Mouse (Mus musculus) Muller cell, postnatal 12 days (primary cell): ENCODE results near the gene Qrich2.
"Not testable (repeated sequence)": the region's sequence is repeated elsewhere in the genome, so short reads cannot be mapped to it uniquely, and the experiment has no call there.

ENCODE experiments used
- DNase-seq: peaks from one replicate; pipeline ENCODE4 v3.0.0-alpha.2; 2015; ENCODE audit errors: inconsistent ontology term

Gene Qrich2

DNA sequence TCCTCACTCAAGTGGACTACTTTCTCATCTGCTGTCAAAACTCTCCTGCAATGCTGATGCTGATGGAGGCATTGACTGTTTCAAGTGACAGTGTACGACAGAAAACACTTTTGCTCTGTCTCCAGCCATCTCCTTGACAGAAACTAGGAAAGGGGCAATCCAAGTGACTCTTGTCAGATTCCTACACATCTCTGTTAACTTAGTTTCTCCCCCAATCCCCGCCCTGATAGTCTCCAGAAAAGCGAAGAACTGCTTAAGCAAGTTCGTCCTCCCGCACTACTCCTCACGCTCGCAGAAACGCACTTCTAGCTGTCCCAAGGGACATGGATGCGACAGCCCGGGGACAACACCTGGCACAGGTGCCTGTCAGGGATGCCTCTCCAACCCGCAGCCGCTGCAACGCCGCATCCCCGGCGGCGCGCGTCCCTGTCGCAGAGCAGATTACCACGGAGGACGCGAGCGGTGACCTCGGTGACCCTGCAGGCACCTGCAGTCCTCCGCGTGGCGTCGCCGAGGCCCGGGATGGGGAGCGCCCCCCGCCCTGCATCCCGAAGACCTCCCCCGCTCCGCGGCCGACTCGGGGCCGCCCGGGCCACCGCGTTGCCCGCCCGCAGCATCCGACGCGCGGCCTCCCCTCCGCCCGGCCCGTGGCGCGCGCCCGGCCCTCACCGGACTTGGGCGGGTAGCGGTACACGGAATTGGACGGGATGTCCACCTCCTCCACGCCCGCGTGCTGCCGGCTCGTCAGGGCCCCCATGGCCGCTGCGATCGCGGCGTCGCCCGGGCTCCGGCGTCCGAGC lies 53.8 kb downstream of the Qrich2 start:
- peak; percentile 41 for DNase-seq

DNA sequence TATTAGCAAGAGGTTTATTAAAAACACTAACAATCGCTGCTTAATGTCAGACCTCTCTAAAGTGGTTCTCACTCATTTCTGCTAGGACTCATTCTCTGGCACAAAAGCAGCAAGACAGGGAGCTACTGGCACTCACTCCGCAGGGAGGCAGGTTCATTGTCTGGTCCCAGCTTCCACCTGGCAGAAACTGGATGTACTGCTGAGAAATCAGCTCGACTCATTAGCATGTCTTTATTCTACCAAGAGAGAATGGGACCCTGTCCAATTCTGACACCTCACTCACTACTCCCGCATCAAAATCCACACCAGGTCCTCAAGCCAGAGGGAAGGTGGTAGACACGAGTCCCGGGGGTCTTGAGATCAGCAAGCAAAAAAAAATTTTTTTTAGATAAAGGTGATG lies 54.5 kb downstream of the Qrich2 start:
- peak; percentile 39 for DNase-seq

- DNase-seq = not testable (repeated sequence)
These were observed 55.6 kb downstream of the Qrich2 start for GRCm38 (mm10) chr11:116410415-116410814.

GRCm38 (mm10) chr11:116409008-116409407 lies 57.0 kb downstream of the Qrich2 start:
- no peak for DNase-seq

DNA sequence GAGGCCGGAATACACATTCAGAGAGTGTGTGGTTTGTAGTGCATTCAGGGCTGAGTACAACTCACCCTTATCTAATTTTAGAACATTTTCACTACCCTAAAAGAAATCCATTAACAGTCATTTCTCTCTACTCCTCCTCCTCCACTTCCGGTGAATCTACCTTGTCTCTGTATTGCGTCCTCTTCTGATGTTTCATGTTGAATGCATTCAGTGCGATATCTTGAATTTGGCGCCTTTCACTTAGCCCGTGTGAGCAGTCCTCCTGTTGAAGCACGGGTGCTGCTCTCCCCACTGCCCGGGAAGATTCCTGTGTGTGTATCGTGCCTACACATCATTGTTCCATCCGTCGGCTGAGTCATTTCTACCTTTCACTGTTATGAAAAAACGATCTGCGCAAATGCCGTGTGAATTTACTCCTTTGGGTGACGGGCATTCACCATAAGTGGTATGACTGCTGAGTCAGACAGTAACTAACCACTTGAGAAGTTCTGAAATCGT lies 59.8 kb downstream of the Qrich2 start:
- no peak for DNase-seq

DNA sequence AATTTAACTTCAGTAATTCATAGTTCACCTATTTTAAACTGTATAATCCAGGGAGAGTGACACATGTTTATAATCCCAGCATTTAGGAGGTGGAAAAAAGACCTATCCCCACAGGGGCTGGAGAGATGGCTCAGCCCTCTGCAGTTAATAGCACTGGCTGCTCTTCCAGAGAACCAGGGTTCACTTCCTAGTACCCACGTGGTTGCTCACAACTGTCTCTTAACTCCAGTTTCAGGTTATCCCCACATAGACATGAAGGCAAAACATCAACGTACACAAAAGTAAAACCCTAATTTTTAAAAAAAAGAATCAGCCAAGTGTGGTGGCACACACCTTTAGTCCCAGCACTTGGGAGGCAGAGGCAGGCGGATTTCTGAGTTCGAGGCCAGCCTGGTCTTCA lies 60.4 kb downstream of the Qrich2 start:
- no peak for DNase-seq

DNA sequence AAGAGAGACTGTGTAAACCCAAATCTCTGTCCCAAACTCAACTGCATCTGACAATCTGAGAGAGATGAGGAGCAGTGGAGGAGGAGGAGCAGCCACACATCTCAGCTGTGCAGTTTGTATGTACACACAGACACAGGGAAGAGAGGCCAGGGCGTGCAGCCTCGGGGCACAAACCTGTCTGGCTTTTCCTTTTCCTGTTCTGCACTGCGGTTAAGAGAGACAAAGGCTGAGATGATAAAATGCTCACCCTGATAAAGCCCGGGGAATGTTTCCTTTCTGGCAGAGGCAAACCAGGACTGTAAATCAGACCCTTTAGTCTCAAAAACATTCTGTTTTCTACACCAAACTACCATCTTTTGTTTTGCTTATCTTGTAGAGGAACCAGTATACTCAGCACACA lies 65.5 kb downstream of the Qrich2 start:
- no peak for DNase-seq

DNA sequence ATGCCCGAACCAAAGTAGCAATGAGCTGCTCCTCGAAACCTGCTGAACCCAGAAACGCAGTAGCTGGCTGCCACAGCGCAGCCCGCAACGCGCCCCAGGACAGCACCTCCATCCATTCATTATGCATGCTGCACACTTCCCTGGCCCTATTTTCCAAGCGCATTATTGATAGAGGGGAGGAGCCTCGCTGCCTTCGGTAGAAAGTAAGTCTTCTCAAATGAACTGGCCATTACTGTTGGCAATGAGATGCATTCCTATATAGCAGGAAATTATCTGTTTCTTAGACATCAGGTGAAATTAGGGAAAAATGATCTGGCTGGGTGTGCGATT lies 67.7 kb downstream of the Qrich2 start:
- DNase-seq = no peak

DNA sequence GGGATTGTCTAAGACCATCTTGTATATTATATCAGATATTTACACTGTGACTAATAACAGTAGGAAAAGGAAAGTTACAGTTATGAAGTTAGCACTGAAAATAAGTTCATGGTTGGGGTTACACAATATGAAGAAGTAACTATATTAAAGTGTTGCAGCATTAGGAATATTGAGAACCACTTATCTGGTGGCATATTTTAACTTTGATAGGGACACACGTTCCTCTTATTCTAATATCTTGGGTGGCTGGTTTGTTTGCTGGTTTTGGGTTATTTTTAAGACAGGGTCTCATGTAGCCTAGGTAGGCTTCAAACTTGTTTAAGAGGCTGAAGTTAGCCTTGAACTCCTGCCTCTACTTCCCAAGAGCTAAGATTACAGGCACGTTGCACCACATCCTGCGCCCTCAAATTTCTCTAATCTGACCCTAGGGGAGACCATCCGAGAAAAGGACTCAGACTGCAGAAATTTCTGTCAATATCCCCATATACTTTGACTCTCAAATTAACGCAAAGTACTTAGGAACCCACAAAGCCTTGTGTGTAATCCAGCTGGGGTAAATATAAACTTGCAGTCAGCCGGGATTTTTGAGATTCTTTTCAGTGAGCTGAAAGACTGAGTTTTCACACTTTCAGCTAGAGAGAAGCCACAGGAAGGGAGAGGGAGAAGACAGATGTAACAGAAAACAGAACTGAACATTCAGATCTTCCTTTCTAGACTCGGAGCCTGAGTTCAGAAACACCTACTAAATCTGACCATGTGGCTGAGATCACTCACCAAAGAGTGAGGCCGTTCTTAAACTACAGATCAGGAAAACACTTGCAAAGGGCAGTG lies 68.3 kb downstream of the Qrich2 start:
- DNase-seq = no peak

DNA sequence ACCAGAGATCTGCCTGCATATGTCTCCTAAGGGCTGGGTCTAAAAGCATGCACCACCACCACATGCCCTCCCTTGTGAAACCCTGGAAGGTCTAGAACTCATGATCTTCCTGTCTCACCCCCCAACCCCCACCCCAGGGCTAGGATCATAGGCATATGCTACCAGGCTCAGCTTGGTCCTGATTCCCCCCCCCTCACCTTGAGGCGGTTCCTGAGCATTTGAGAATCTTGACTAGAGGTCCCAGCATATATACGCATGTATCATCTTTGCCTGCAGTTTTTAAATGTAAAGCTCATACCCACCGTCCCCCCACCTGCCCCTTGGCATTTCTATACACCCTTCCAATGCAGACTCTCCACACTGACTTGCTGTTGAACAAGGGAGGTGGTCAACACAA lies 69.1 kb downstream of the Qrich2 start:
- no peak for DNase-seq

GRCm38 (mm10) chr11:116396276-116396933 lies 69.6 kb downstream of the Qrich2 start:
- DNase-seq = no peak

DNA sequence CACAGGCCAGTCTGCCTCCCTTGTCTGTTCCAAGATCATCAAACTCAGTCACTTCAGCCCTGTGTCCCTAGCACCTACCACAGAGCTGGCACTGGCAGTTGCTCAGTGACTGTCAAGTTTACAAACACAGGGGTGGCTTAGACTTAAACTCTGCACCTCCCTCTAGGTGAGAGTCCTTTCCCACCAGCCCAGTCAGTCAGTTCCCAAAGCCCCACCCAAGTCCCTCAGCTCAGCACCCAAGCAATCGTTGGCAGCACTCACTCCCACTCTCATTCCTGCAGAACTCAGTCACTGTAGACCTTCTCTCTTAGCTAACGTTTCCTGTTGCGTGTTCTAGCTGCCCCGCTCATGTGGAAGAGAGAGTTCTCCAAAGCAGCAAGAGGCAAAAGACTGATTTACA lies 71.3 kb downstream of the Qrich2 start:
- no peak for DNase-seq
